Mouse (Mus musculus): ENCODE measurements around the gene Olfr851. TPM values are rescaled to one million over a fixed set of nuclear protein-coding genes. Genes with fewer than 3 reads are reported as not detected.

The Olfr851 gene
- not detected in 2 replicates for polyA plus RNA-seq (2016; fragmentation: Nextera tagmentation; extraction: Ambion mirVana)

- Histone ChIP-seq H3K36me3 (replicated peaks) (no peaks in the 10 kb centered on the region), H3K4me3 (no peak within 1 kb of the TSS), H3K4me1 (no peaks in the 10 kb centered on the region), H3K27me3 (replicated peaks; ENCODE audit: low read depth, poor library complexity, severe bottlenecking) (no peaks in the 10 kb centered on the region), H3K9me3 (peaks cover 24% of the 10 kb centered on the region), H3K27ac (replicated peaks) (no peak within 1 kb of the TSS)
- DNase-seq (ENCODE audit: low spot score) = no peak
Observed at GRCm38 (mm10) chr9:19492995-19493394, at the start of gene Olfr851. Gene Olfr851, plus strand, starts transcription at chr9:19493295.

- Histone ChIP-seq H3K4me3 (no peak within 1 kb of the TSS), H3K9me3 (peaks cover 15% of the 10 kb centered on the region; the same call in 1 of the 2 replicates), H3K27me3 (replicated peaks; ENCODE audit: low read depth, poor library complexity, severe bottlenecking) (no peaks in the 10 kb centered on the region), H3K36me3 (replicated peaks) (no peaks in the 10 kb centered on the region), H3K4me1 (no peaks in the 10 kb centered on the region), H3K27ac (replicated peaks) (no peak within 1 kb of the TSS)
- DNase-seq (ENCODE audit: low spot score) = no peak
Observed at GRCm38 (mm10) chr9:19478148-19478547, 14.9 kb upstream of the Olfr851 start, which contains the start of gene Olfr850. Gene Olfr850, minus strand, starts transcription at chr9:19478248.

GRCm38 (mm10) chr9:19540976-19541375 is 47.9 kb downstream of the Olfr851 start, which contains the start of gene Olfr853:
Gene Olfr853, minus strand, starts transcription at chr9:19541076.
- DNase-seq (ENCODE audit: low spot score) = no peak
- Histone ChIP-seq H3K4me1 (no peaks in the 10 kb centered on the region), H3K4me3 (no peak within 1 kb of the TSS), H3K27me3 (replicated peaks; ENCODE audit: low read depth, poor library complexity, severe bottlenecking) (no peaks in the 10 kb centered on the region), H3K9me3 (peaks cover 20% of the 10 kb centered on the region; the same call in 1 of the 2 replicates), H3K36me3 (replicated peaks) (no peaks in the 10 kb centered on the region), H3K27ac (replicated peaks) (no peak within 1 kb of the TSS)
- WGBS = 83% methylated on average over 1 of the region's 1 CpGs

Other genes with a start within 250 kb of the Olfr851 start
- not detected in 2 replicates for gene Olfr843, start 241.3 kb upstream of the Olfr851 start, polyA plus RNA-seq (2016; fragmentation: Nextera tagmentation; extraction: Ambion mirVana)
- gene Olfr844, start 176.9 kb upstream of the Olfr851 start, polyA plus RNA-seq (2016; fragmentation: Nextera tagmentation; extraction: Ambion mirVana) = not detected in 2 replicates
- gene Olfr845, start 156.8 kb upstream of the Olfr851 start, polyA plus RNA-seq (2016; fragmentation: Nextera tagmentation; extraction: Ambion mirVana) = not detected in 2 replicates
- not detected in 2 replicates for gene Olfr846, start 129.3 kb upstream of the Olfr851 start, polyA plus RNA-seq (2016; fragmentation: Nextera tagmentation; extraction: Ambion mirVana)
- gene Olfr847, start 114.6 kb upstream of the Olfr851 start, polyA plus RNA-seq (2016; fragmentation: Nextera tagmentation; extraction: Ambion mirVana) = not detected in 2 replicates
- gene Olfr849, start 53.0 kb upstream of the Olfr851 start, polyA plus RNA-seq (2016; fragmentation: Nextera tagmentation; extraction: Ambion mirVana) = not detected in 2 replicates
- gene Olfr850, start 15.0 kb upstream of the Olfr851 start, polyA plus RNA-seq (2016; fragmentation: Nextera tagmentation; extraction: Ambion mirVana) = not detected in 2 replicates
- gene Olfr853, start 47.8 kb downstream of the Olfr851 start, polyA plus RNA-seq (2016; fragmentation: Nextera tagmentation; extraction: Ambion mirVana) = not detected in 2 replicates
- gene Olfr854, start 74.1 kb downstream of the Olfr851 start, polyA plus RNA-seq (2016; fragmentation: Nextera tagmentation; extraction: Ambion mirVana) = not detected in 2 replicates
- not detected in 2 replicates for gene Olfr855, start 89.3 kb downstream of the Olfr851 start, polyA plus RNA-seq (2016; fragmentation: Nextera tagmentation; extraction: Ambion mirVana)
- 36.3 and 37.8 TPM in 2 replicates for gene Zfp317, start 128.8 kb downstream of the Olfr851 start, polyA plus RNA-seq (2016; fragmentation: Nextera tagmentation; extraction: Ambion mirVana)
- not detected in 2 replicates for gene Olfr857, start 216.1 kb downstream of the Olfr851 start, polyA plus RNA-seq (2016; fragmentation: Nextera tagmentation; extraction: Ambion mirVana)